Mouse (Mus musculus) CH12.LX (cell line): ENCODE measurements at regions not wholly inside any gene's neighbourhood (a gene's known extent, or its start where the extent isn't known, plus 50 kb on each side); places are given as distances from the start of the nearest gene placed in this dataset.

ENCODE experiments used
- DNase-seq: peaks from one replicate; pipeline ENCODE4 v3.0.0-alpha.2; 2013; ENCODE audit errors: extremely low read depth
- H3K27ac ChIP-seq: 2 replicates; pipeline ENCODE4 v1.5.1; 2012; ENCODE audit warnings: low read depth, mild to moderate bottlenecking, control low read depth, moderate library complexity; ENCODE audit not compliant: insufficient read depth
- H3K27me3 ChIP-seq: replicated peaks from 2 replicates; pipeline ENCODE3; 2012; ENCODE audit warnings: inconsistent platforms
- H3K36me3 ChIP-seq, 2 experiments: replicated peaks in 1 of 2; 2 replicates each; pipeline versions ENCODE3 to v1.6.1; 2012; ENCODE audit warnings: inconsistent platforms in 1 of 2, low read length in 1 of 2, mild to moderate bottlenecking in 1 of 2, mixed read lengths in 1 of 2, moderate library complexity in 1 of 2; ENCODE audit not compliant: control insufficient read depth in 1 of 2, insufficient read depth in 1 of 2
- H3K4me1 ChIP-seq, 2 experiments: 2 replicates each; pipeline ENCODE4 v1.6.1; 2012; ENCODE audit warnings: inconsistent platforms in 1 of 2, moderate library complexity in 1 of 2; ENCODE audit not compliant: insufficient read depth in 2 of 2, control insufficient read depth in 1 of 2
- H3K4me2 ChIP-seq: 2 replicates; pipeline ENCODE4 v1.6.1; 2012; ENCODE audit warnings: low read depth, mild to moderate bottlenecking, control low read depth; ENCODE audit not compliant: poor library complexity, insufficient read depth, severe bottlenecking
- H3K4me3 ChIP-seq, 3 experiments: fragments of 150-350 bp in 1 of 3; sonication (generic) in 1 of 3; replicated peaks in 1 of 3; 2 replicates each; pipeline versions ENCODE3 to v1.5.1; 2011 to 2012; ENCODE audit warnings: low read depth in 2 of 3, low read length in 2 of 3, mild to moderate bottlenecking in 2 of 3, moderate library complexity in 2 of 3, control low read depth in 1 of 3, improper control_type of control experiment in 1 of 3, inconsistent platforms in 1 of 3, mixed read lengths in 1 of 3; ENCODE audit not compliant: poor library complexity in 1 of 3
- H3K79me2 ChIP-seq: replicated peaks from 2 replicates; pipeline ENCODE4 v1.6.1; 2012; ENCODE audit warnings: mild to moderate bottlenecking, moderate library complexity; ENCODE audit not compliant: control insufficient read depth, poor library complexity, insufficient read depth, severe bottlenecking; ENCODE audit errors: extremely low read depth
- H3K9ac ChIP-seq: 2 replicates; pipeline ENCODE4 v1.6.1; 2012; ENCODE audit warnings: low read depth, mild to moderate bottlenecking, control low read depth, moderate library complexity; ENCODE audit not compliant: insufficient read depth
- H3K9me3 ChIP-seq: replicated peaks from 2 replicates; pipeline ENCODE3; 2012; ENCODE audit warnings: low read length, inconsistent platforms, mixed read lengths
- BHLHE40 ChIP-seq: IDR thresholded peaks from 2 replicates; pipeline ENCODE4 v1.6.1; 2011; ENCODE audit warnings: mild to moderate bottlenecking, low read depth, low read length, improper control_type of control experiment
- CTCF ChIP-seq, 2 experiments: IDR thresholded peaks in 1 of 2; conservative IDR thresholded peaks in 1 of 2; 2 replicates each; pipeline ENCODE4 v1.5.1; 2011 to 2012; ENCODE audit warnings: low read depth in 2 of 2, low read length in 2 of 2, improper control_type of control experiment in 1 of 2, inconsistent platforms in 1 of 2, mild to moderate bottlenecking in 1 of 2, moderate library complexity in 1 of 2
- E2F4 ChIP-seq: IDR thresholded peaks from 2 replicates; pipeline ENCODE4 v1.6.1; 2011; ENCODE audit warnings: low read depth, low read length, improper control_type of control experiment; ENCODE audit not compliant: insufficient replicate concordance
- EP300 ChIP-seq: IDR thresholded peaks from 2 replicates; pipeline ENCODE4 v1.6.1; 2011; ENCODE audit warnings: low read length, improper control_type of control experiment
- HCFC1 ChIP-seq: IDR thresholded peaks from 2 replicates; pipeline ENCODE4 v1.6.1; 2012; ENCODE audit warnings: low read depth, mild to moderate bottlenecking, inconsistent platforms, low read length, improper control_type of control experiment
- JUN ChIP-seq: IDR thresholded peaks from 2 replicates; pipeline ENCODE4 v1.6.1; 2011; ENCODE audit warnings: low read depth, mild to moderate bottlenecking, low read length, improper control_type of control experiment, moderate library complexity; ENCODE audit not compliant: insufficient read depth
- JUND ChIP-seq: conservative IDR thresholded peaks from 2 replicates; pipeline ENCODE4 v1.6.1; 2011; ENCODE audit warnings: low read depth, low read length, improper control_type of control experiment
- KAT2A ChIP-seq: IDR thresholded peaks from 2 replicates; pipeline ENCODE4 v1.6.1; 2012; ENCODE audit warnings: low read length, improper control_type of control experiment, inconsistent platforms; ENCODE audit not compliant: insufficient replicate concordance
- MAFK ChIP-seq: IDR thresholded peaks from 2 replicates; pipeline ENCODE4 v1.6.1; 2011; ENCODE audit warnings: low read length, improper control_type of control experiment; ENCODE audit not compliant: insufficient replicate concordance
- MAX ChIP-seq: IDR thresholded peaks from 2 replicates; pipeline ENCODE4 v1.6.1; 2011; ENCODE audit warnings: low read length, improper control_type of control experiment
- MAZ ChIP-seq: IDR thresholded peaks from 2 replicates; pipeline ENCODE4 v1.6.1; 2012; ENCODE audit warnings: low read depth, mild to moderate bottlenecking, inconsistent platforms, low read length, improper control_type of control experiment, moderate library complexity
- MEF2A ChIP-seq: IDR thresholded peaks from 2 replicates; pipeline ENCODE4 v1.6.1; 2014; ENCODE audit warnings: low read depth, mild to moderate bottlenecking, inconsistent platforms, low read length, improper control_type of control experiment, borderline replicate concordance
- MYC ChIP-seq: IDR thresholded peaks from 2 replicates; pipeline ENCODE4 v1.6.1; 2011; ENCODE audit warnings: low read depth, mild to moderate bottlenecking, improper control_type of control experiment, low read length
- PAX5 ChIP-seq: IDR thresholded peaks from 2 replicates; pipeline ENCODE4 v1.6.1; 2012; ENCODE audit warnings: low read length, inconsistent platforms, mixed read lengths
- POLR2A ChIP-seq: IDR thresholded peaks from 2 replicates; pipeline ENCODE4 v1.6.1; 2011; ENCODE audit warnings: low read depth, mild to moderate bottlenecking, improper control_type of control experiment, low read length
- RAD21 ChIP-seq: IDR thresholded peaks from 2 replicates; pipeline ENCODE4 v1.6.1; 2011; ENCODE audit warnings: low read depth, mild to moderate bottlenecking, low read length, improper control_type of control experiment, moderate library complexity
- RCOR1 ChIP-seq: conservative IDR thresholded peaks from 2 replicates; pipeline ENCODE4 v1.6.1; 2012; ENCODE audit warnings: low read depth, mild to moderate bottlenecking, inconsistent platforms, low read length, improper control_type of control experiment
- SMC3 ChIP-seq: IDR thresholded peaks from 2 replicates; pipeline ENCODE4 v1.6.1; 2011; ENCODE audit warnings: low read depth, low read length, improper control_type of control experiment
- TBP ChIP-seq: conservative IDR thresholded peaks from 2 replicates; pipeline ENCODE4 v1.6.1; 2011; ENCODE audit warnings: low read depth, low read length, improper control_type of control experiment
- TCF12 ChIP-seq: IDR thresholded peaks from 2 replicates; pipeline ENCODE4 v1.6.1; 2014; ENCODE audit warnings: low read depth, mild to moderate bottlenecking, inconsistent platforms, low read length, improper control_type of control experiment
- USF2 ChIP-seq: conservative IDR thresholded peaks from 2 replicates; pipeline ENCODE4 v1.6.1; 2011; ENCODE audit warnings: low read depth, low read length, improper control_type of control experiment
- ZKSCAN1 ChIP-seq: IDR thresholded peaks from 2 replicates; pipeline ENCODE4 v1.6.1; 2012; ENCODE audit warnings: low read depth, inconsistent platforms, low read length, improper control_type of control experiment, borderline replicate concordance
- ZNF384 ChIP-seq: IDR thresholded peaks from 2 replicates; pipeline ENCODE4 v1.6.1; 2012; ENCODE audit warnings: low read depth, low read length, improper control_type of control experiment, inconsistent platforms
- dilution Hi-C: fragments of 300-500 bp; cut with MboI; formaldehyde crosslinking; loops from 2 replicates; pipeline ENCODE4 v1.14.3; 2020; ENCODE audit warnings: low sequenced_read_pairs; ENCODE audit not compliant: extremely low pct_unique_long_range_greater_than_20kb, extremely low pct_ligation_motif_present
- in situ Hi-C: fragments of 300-500 bp; cut with MboI; formaldehyde crosslinking; loops from 3 replicates; pipeline ENCODE4 v1.14.3; 2019; ENCODE audit warnings: low sequenced_read_pairs, low pct_ligation_motif_present, low pct_unique_long_range_greater_than_20kb, mixed read lengths

DNA sequence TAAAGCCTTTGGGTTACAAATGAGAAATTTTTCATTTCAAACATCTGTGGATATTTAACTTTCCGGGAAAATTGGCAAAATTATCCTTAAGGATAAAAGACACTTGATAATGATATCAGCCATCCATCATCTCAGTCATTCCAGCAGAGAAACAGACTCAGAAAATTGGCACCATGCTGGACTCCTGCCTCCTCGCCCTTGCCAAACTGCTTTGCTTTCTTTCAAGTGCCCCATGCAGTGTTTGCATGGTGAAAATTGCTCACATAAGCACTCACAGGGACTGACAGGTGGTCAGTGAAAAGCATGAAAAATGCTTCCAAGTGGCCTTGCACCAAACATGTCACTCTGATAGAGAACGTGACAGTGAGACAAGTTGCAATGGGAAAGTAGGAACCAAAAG, 464.2 kb upstream of the Zfp960 start:
- Histone ChIP-seq H3K27me3 (no peaks in the 10 kb centered on the region), H3K9me3 (no peaks in the 10 kb centered on the region), H3K4me3 (no peak overlapping the region), H3K79me2 (no peaks in the 10 kb centered on the region), H3K4me2 (no peak overlapping the region), H3K9ac (no peak overlapping the region), H3K4me1 (peaks cover 0 to 9% of the 10 kb centered on the region in 2 experiments; a peak in 2 of 4 replicates), H3K36me3 (no peaks in the 10 kb centered on the region), H3K27ac (no peak overlapping the region)
- no peak for TF ChIP-seq SMC3
- TF ChIP-seq EP300, result no peak
- no peak for TF ChIP-seq E2F4
- TF ChIP-seq ZNF384, result no peak
- TF ChIP-seq RAD21, result no peak
- TF ChIP-seq MAZ, result no peak
- TF ChIP-seq MAX, result no peak
- TF ChIP-seq JUND, result no peak
- TF ChIP-seq PAX5, result no peak
- no peak for TF ChIP-seq MEF2A
- TF ChIP-seq ZKSCAN1, result no peak
- TF ChIP-seq USF2, result no peak
- no peak for TF ChIP-seq HCFC1
- no peak for TF ChIP-seq MYC
- TF ChIP-seq POLR2A, result no peak
- TF ChIP-seq MAFK, result no peak
- DNase-seq, result no peak
- dilution Hi-C loops, result no loop called here
- in situ Hi-C loops, result no loop called here

DNA sequence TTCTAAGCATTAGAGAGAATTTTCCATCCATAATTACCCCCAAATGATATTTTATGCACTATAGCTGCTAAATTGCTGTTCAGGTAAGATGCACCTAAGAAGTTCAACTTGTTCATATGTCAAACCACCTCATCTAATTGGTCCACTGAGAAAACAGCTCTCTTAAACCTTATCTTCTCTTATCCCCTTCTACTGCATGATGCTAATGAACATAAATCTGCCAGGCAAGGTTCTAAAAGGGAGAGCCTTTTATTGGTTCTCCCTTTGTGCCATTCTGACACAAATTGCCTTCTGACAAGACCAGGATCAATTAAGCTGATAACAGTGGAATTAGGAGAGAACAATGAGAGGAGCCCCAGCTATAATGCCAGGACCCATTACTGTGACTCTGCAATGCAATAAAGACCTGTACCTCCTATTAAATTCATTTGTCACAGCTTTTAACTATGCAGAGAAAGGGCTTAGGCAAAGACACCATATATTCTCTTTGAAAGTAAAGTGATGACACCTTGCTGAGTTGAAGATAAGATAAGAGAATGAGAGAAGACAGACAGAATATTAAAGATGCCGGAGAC, 451.4 kb upstream of the Zfp960 start:
- H3K4me2 ChIP-seq, result no peak overlapping the region
- no peak overlapping the region for H3K9ac ChIP-seq
- no peaks in the 10 kb centered on the region for H3K27me3 ChIP-seq
- H3K9me3 ChIP-seq, result no peaks in the 10 kb centered on the region
- in situ Hi-C loops (no loop called here), dilution Hi-C loops (no loop called here)
- H3K4me1 ChIP-seq, result no peaks in the 10 kb centered on the region
- H3K79me2 ChIP-seq, result no peaks in the 10 kb centered on the region
- no peak overlapping the region for H3K4me3 ChIP-seq
- H3K36me3 ChIP-seq, result no peaks in the 10 kb centered on the region
- DNase-seq, result no peak
- H3K27ac ChIP-seq, result no peak overlapping the region
- no peak for TF ChIP-seq TCF12
- no peak for TF ChIP-seq JUND
- no peak for TF ChIP-seq EP300
- TF ChIP-seq RAD21, result no peak
- TF ChIP-seq MYC, result no peak
- TF ChIP-seq MAZ, result no peak
- no peak for TF ChIP-seq ZKSCAN1
- no peak for TF ChIP-seq JUN
- no peak for TF ChIP-seq KAT2A
- TF ChIP-seq BHLHE40, result no peak
- TF ChIP-seq PAX5, result no peak
- TF ChIP-seq RCOR1, result no peak
- TF ChIP-seq TBP, result no peak
- TF ChIP-seq CTCF (conservative IDR thresholded peaks at IDR 0.05 in 1 of 2, IDR thresholded peaks at IDR 0.05 in 1 of 2; ENCODE audit: low read depth in 2 of 2, low read length in 2 of 2), result no peak
